Mouse (Mus musculus): ENCODE measurements around the gene Egfl8.

The Egfl8 gene

DNA sequence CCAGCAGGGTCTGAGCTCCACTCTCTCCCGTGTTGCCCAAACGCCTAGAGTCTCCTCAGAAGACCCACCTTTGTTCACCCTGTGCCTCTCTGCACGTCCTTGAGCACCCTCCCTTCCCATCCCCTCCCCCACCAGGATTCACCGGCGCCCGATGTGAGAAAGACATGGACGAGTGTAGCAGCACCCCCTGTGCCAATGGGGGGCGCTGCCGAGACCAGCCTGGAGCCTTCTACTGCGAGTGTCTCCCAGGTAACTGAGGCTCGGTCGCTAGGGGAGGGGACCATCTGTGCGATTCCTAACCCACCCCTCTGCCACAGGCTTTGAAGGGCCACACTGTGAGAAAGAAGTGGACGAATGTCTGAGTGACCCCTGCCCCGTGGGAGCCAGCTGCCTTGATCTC, 43.4 kb downstream of the Egfl8 start:
- DNase-seq (ENCODE audit: low spot score), result no peak

DNA sequence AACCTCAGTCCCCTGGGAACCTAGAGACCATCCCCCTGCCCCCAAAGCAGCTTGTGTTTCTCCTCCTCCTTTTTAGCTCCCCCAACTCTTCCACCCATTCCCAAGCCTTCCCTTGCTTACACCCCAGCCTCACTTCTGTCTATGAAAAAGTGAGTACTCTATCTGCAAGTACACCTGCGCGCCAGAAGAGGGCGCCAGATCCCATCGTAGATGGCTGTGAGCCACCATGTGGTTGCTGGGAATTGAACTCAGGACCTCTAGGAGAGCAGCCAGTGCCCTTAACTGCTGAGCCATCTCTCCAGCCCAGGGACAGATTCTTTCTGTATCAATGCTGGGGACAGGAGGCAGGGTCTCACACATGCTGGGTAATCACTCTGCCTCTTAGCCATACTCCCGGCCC, 43.9 kb downstream of the Egfl8 start:
- no peak for DNase-seq (ENCODE audit: low spot score)

DNA sequence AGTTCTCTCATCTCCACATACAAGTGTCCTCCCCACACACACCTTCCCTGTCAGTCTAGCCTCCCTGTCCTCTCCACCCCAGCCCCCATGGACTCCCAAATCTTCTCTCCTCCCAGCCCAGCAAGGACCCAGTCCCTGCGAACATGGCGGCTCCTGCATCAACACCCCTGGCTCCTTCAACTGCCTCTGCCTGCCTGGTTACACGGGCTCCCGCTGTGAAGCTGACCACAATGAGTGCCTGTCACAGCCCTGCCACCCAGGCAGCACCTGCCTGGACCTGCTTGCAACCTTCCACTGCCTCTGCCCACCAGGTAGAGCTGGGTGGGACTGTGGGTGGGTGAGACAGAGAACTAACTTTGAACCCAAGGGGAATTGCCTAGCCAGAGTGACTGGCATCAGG, 45.9 kb downstream of the Egfl8 start:
- no peak for DNase-seq (ENCODE audit: low spot score)

DNA sequence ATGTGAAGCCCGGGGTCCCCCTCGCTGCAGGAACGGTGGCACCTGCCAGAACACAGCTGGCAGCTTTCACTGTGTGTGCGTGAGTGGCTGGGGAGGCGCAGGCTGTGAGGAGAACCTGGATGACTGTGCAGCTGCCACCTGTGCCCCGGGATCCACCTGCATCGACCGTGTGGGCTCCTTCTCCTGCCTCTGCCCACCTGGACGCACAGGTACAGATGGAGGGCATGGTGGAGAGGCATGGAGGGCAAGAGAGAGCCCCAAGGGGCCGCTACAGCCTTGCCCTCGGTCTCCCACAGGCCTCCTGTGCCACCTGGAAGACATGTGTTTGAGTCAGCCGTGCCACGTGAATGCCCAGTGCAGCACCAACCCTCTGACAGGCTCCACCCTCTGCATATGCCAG, 47.4 kb downstream of the Egfl8 start:
- no peak for DNase-seq (ENCODE audit: low spot score)

DNA sequence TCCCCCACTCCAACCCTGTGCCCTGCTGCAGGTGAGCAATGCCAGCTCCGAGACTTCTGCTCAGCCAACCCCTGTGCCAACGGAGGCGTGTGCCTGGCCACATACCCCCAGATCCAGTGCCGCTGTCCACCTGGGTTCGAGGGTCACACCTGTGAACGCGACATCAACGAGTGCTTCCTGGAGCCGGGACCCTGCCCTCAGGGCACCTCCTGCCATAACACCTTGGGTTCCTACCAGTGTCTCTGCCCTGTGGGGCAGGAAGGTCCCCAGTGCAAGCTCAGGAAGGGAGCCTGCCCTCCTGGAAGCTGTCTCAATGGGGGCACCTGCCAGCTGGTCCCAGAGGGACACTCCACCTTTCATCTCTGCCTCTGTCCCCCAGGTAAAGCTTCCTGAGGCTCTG, 48.5 kb downstream of the Egfl8 start:
- no peak for DNase-seq (ENCODE audit: low spot score)

DNA sequence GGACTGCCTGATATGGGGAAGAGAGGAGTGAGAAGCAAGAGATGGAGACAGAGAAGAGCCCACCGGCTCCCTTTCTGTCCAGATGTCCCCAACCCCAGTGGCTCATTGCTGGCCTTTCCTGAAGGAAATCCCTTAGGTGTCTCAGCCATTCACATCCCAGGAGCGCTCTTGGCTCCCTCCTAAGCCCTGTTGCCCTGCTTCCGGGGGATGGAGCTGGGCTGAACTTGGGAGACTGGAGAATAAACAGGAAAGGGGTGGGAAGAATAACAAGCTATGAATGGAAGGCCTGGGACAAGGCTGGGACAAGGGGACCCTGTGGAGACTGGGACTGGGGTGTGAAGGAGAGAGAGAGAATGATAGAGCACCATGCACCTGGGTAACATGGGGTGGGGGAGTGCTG, 51.0 kb downstream of the Egfl8 start:
- DNase-seq (ENCODE audit: low spot score), result no peak

DNA sequence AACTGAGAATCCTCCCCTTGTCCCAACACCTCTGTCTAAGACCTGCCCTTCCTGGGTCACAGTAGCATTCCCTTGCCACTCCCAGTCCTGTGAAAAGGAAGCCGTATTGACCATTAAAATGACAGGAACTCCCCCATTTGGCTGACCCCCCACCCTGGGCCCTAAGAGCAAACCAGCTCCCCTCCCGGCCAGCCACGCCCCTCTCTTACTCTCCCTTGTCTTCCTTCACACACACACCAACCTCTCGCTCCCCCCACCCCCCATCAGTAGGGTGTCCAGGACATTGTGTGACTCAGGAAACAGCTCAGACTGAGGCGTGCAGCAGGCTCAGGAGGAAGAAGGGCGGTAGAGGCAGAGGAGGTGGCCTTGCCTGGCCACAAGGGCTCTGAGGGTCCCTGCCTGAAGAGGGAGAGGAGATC, 51.8 kb downstream of the Egfl8 start, which contains the start of gene Notch4:
TSS of gene Notch4 (plus strand) at position 266 of the 419 bp plus-strand sequence.
- no peak for DNase-seq (ENCODE audit: low spot score)

DNA sequence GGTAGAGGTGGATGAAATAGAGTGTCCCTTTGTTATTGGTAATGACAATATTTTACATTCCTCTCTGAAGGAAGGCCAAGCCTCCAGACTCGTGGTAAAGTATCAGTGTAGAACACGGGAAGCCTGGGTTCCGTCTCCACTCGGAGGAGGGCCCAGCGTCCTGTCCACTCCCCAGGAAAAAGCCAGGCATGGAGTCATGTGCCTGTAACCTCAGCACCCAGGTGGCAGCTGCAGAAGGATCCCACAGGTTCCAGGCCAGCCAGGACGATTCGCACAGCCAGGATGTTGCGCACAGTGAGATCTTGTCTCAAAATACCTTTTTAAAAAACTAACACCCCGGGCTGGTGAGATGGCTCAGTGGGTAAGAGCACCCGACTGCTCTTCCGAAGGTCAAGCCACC, 52.4 kb downstream of the Egfl8 start:
- DNase-seq (ENCODE audit: low spot score), result no peak
